In the genomic region with DNA sequence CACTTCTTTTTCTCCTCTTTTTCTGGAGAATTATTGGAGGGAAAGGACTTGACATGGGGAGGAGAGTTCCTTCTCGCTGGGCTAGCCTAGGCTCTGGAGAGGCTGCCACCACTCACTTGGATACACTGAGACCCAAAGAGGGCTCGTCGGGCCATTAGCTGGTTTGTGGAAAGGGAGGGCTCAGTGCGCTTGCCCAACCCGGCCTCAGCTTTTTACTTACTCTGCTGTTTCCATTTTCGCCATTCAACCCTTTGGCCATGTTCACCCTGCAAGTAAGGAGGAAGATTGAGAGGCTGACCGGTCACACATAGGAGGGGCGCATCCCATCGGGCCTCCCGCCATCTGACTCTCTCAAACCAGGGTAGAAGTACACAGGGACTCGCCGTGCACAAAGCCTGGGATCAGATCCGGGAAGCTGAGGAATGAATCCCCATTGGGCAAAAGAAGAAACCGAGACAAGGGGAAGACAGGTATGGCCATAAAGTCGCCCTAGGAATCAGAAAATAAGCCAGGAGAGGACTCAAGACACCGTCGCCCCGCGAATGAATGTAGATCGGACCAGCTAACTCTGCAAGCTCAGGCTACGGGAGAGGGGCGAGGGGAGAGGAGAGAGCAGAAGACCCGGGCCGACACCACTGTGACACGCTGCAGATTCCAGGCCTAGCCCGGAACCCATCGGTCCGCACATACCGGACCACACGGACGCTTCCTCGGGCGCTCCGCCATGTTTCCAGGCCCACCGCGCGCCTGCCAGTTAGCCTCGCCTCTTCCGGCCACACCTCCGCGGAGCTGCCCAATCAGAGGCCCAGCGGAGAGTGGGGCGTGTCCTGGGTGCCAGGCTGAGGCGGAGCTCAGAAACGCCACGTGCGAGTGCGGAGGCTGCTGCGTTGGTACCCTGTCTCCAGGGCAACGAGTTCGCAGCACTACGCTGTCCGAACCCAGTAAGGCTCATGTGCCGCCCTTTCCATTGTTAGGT, we compare ENCODE assay signal across 8 mouse cellular contexts. TPM values are rescaled to one million over a fixed set of nuclear protein-coding genes. Genes with fewer than 3 reads are reported as not detected.
DNase-seq lines count a peak whose midpoint lies in the region; ATAC-seq lines count a peak whose summit lies in the region.

Gene Spout1 (minus strand): TSS at position 760 of the 976 bp plus-strand sequence.

- peak; percentile 94 for DNase-seq in WW6 (ENCODE audit: low read depth, low spot score)
- peak; percentile 89 to 97 for DNase-seq in cerebellum, postnatal 4 days (ENCODE audit: low spot score in 2 of 2)
- DNase-seq in gastrocnemius, adult 18-20 months (ENCODE audit: low spot score): peak; percentile 95
- peak; percentile 94 to 97 for DNase-seq in left cerebral cortex, adult 18-20 months (ENCODE audit: low spot score in 2 of 2)
- peak; percentile 98 for DNase-seq in right cerebral cortex, adult 18-20 months
- DNase-seq in urinary bladder, postnatal 10 days (ENCODE audit: low spot score): peak; percentile 80

- no peaks in the 10 kb centered on the region for H3K9me3 ChIP-seq in hindbrain, embryonic 16.5 days (ENCODE audit: control insufficient read depth, low read length)

- peak; percentile 99 for ATAC-seq in hindbrain, embryonic 16.5 days

- H3K4me3 ChIP-seq in hindbrain, embryonic 16.5 days (ENCODE audit: low read length): peak within 1 kb of the TSS; percentile 61
- H3K4me3 ChIP-seq in macrophage (ENCODE audit: inconsistent target): peak within 1 kb of the TSS; percentile 86

- peak within 1 kb of the TSS; percentile 48 for H3K27ac ChIP-seq in hindbrain, embryonic 16.5 days (ENCODE audit: low read depth, low read length)
- H3K27ac ChIP-seq in macrophage: peak within 1 kb of the TSS; percentile 47

- H3K4me2 ChIP-seq in hindbrain, embryonic 16.5 days (ENCODE audit: low read length): peak within 1 kb of the TSS; percentile 86

- H3K9ac ChIP-seq in hindbrain, embryonic 16.5 days (ENCODE audit: low read depth, low read length): peak within 1 kb of the TSS; percentile 69

- no peaks in the 10 kb centered on the region for H3K27me3 ChIP-seq in hindbrain, embryonic 16.5 days (replicated peaks; ENCODE audit: control insufficient read depth, insufficient read depth, low read length)

- 4% methylated on average over 50 of the region's 54 CpGs for WGBS in hindbrain, embryonic 16.5 days
- WGBS in macrophage (ENCODE audit: missing documents): 2% methylated on average over 54 of the region's 54 CpGs

- peaks cover 17% of the 10 kb centered on the region for H3K36me3 ChIP-seq in hindbrain, embryonic 16.5 days (ENCODE audit: control insufficient read depth, insufficient read depth, low read length)
- H3K36me3 ChIP-seq in macrophage (ENCODE audit: inconsistent target): peaks cover 31% of the 10 kb centered on the region; the same call in 1 of the 2 replicates

- H3K79me2 ChIP-seq in macrophage (ENCODE audit: inconsistent target): no peaks in the 10 kb centered on the region

- H3K4me1 ChIP-seq in hindbrain, embryonic 16.5 days (ENCODE audit: control insufficient read depth, insufficient read depth, low read depth, low read length): peaks cover 12% of the 10 kb centered on the region

RNA-seq across cellular contexts. Expression of gene Spout1, which starts in this region (rescaled TPM):
- 1 to 10 TPM; 4.2 to 4.7 TPM for total RNA-seq in gastrocnemius, adult 18-20 months (2021)
- polyA plus RNA-seq in hindbrain, embryonic 16.5 days (2015; fragmentation: Nextera tagmentation; extraction: Ambion mirVana): 71.2 and 72.4 TPM in 2 replicates
- total RNA-seq in left cerebral cortex, adult 18-20 months (2021): 10 to 100 TPM; 32.5 to 33.9 TPM
- total RNA-seq in macrophage (2018; cell fraction: chromatin; rRNA removed): 10 to 100 TPM in 19 of 26 experiments, 1 to 10 TPM in 7; 4.9 to 43.0 (median 22.3) TPM
- total RNA-seq in macrophage (2018; cell fraction: cytosol; rRNA removed): 10 to 100 TPM; 11.3 to 31.1 (median 20.5) TPM
- total RNA-seq in macrophage (2018; cell fraction: nucleus; rRNA removed): 10 to 100 TPM in 16 of 26 experiments, 1 to 10 TPM in 10; 4.4 to 32.8 (median 13.7) TPM
- polyA plus RNA-seq in macrophage (2018): 15.1 to 33.4 TPM (median 17.6 TPM) in 3 replicates

Comparison
In these comparisons a context has a peak if more than half of its experiments do, and no peak if none do; other contexts are left out.
1. Peak in every context shown above with its lines: DNase-seq, ATAC-seq, H3K4me3 ChIP-seq and H3K27ac ChIP-seq.
2. RNA of gene Spout1 (total RNA-seq): 32.5 to 33.9 TPM in left cerebral cortex, adult 18-20 months; 4.2 to 4.7 TPM in gastrocnemius, adult 18-20 months; every median in the first group is over 4 times any median in the second.